Mouse (Mus musculus) right cerebral cortex, adult 2 months (tissue): ENCODE results near the gene Ahsg.

Experiments used
- DNase-seq, 2 experiments: peaks; one replicate each; pipeline ENCODE4 v3.0.0; 2021 to 2022; ENCODE audit warnings: low spot score in 2 of 2

Gene Ahsg

GRCm38 (mm10) chr16:22890683-22891510, at the start of gene Ahsg:
TSS of gene Ahsg (plus strand) at chr16:22891277.
- DNase-seq, result no peak

DNA sequence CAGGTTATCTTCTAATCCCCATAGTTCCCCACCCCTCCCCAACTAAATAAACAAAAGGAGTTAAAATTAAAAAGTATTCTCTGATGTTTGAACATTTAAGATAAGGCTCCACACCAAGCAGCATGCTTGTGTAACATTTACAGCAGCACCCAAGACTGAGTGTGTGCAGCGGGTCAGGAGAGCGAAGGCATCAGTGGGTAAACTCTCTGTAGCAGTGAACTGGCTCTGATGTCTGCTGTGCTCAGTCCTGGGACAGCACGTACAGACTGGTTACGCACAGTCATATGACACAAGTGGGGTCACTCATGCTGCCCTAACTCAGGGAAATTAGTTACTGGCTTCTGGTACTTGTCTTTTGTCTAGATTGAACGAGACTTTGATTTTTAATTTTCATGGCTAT, 48.2 kb upstream of the Ahsg start:
- no peak for DNase-seq

GRCm38 (mm10) chr16:22844061-22844801, 46.8 kb upstream of the Ahsg start:
- peak; percentile 78 to 81 for DNase-seq

- DNase-seq, result no peak
Observed at GRCm38 (mm10) chr16:22844834-22845233, 46.2 kb upstream of the Ahsg start.

- no peak for DNase-seq
Observed at GRCm38 (mm10) chr16:22845481-22845880, 45.6 kb upstream of the Ahsg start.

DNA sequence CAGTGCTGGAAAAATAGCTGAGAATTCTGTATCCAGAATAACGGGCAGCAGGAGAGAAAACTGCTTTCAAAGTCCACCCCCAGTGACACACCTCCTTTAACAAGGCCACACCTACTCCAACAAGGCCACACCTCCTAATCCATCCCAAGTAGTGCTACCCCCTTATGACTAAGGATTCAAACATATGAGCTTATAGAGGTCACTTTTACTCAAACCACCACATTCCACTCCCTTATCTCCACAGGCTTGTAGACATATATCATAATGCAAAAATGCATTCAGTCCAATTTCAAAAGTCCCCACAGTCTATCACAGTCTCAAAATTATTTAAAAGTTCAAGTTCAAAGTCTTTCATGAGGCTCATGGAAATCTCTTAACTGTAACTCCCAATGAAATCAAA, 43.4 kb upstream of the Ahsg start:
- DNase-seq, result no peak

DNA sequence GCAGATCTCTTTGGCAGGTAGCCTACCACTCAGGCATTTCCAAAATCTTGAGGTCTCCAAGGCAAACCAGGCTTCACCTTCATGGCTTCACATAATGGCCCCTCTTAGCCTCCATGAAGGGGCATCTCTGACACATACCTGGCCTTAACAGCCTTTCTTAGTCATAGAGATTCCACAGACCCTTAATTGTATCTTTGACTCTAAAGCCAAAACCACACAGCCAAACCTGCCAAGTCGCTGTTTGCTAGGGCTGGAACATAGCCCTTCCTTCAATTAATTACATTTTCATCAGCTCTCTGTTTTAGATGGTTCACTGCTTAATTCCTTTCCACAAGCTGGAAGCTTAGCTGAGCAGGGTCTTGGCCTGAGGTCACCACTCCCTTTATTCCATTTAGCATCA, 42.7 kb upstream of the Ahsg start:
- no peak for DNase-seq

GRCm38 (mm10) chr16:22852709-22853108, 38.4 kb upstream of the Ahsg start:
- no peak for DNase-seq

GRCm38 (mm10) chr16:22856773-22857172, 34.3 kb upstream of the Ahsg start:
- no peak for DNase-seq

- peak; percentile 99 for DNase-seq
Observed at GRCm38 (mm10) chr16:22857431-22858113, 33.5 kb upstream of the Ahsg start, which contains the start of the genes Tbccd1 and Dnajb11. TSS of gene Tbccd1 (minus strand) at chr16:22857669. TSS of gene Dnajb11 (plus strand) at chr16:22857845.

- no peak for DNase-seq
Observed at GRCm38 (mm10) chr16:22872397-22872796, 18.7 kb upstream of the Ahsg start.

- no peak for DNase-seq
Observed at GRCm38 (mm10) chr16:22873369-22873768, 17.7 kb upstream of the Ahsg start.

GRCm38 (mm10) chr16:22876218-22877043, 14.6 kb upstream of the Ahsg start:
- peak; percentile 41 to 60 for DNase-seq

GRCm38 (mm10) chr16:22877660-22878390, 13.3 kb upstream of the Ahsg start:
- DNase-seq, result no peak

DNA sequence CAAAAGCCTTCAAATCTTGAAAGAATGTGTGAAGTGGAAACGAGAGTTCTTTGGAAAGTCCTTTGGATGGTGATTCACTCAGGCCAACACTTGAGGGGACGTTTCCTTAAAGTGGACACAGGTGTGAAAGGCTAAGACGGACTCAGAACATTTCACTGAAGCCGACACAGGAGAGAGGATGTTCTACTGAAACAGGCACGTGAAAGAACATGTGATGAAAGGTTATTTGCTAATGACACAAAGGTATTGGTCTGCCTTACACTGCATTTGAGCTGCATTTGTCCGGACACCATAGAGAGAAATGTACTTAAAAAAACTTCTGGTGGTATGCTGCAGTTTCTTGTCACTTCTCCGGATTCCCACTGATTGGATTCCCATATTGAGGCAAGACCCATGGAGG, 12.4 kb upstream of the Ahsg start:
- DNase-seq, result no peak

- DNase-seq, result no peak
Observed at GRCm38 (mm10) chr16:22879945-22880595, 11.0 kb upstream of the Ahsg start.

DNA sequence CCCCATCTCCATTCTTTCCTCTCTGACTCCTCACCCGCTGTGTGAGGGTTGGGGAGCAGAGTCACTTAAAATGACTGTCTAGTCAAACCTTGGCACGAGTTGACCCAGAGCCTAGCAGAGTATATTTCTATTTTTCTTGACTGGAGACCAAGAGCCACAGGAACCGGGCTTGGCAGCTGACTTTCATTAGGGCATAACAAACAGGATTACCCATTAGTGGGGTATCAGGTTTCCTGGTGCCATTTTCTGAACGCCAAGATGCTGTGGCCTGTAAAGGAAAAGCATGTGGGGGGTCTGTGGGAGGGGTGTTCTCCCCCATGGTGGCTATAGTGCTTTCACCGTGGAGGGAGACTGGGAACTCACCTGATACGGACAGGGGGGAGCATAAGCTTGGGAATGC, 10.2 kb upstream of the Ahsg start:
- DNase-seq, result no peak

DNA sequence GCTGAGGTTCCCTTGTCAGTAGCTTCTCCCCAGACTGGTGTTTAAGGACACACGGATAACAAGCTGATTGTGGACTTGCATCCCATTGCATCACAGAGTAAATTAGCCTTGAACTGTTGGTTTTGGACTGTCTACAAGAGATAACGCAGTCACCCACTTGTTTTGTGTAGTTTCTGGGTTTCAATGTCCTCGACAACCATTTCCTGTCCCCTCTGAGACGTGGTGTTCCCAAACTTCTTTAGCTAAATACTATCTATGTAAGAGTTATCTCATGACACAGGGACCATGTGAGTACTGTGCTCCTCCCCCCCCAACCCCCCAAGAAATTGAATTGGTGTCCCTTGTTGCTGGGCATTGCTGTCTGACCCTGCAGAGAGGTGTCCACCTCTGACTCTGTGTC, 9.6 kb upstream of the Ahsg start:
- no peak for DNase-seq

DNA sequence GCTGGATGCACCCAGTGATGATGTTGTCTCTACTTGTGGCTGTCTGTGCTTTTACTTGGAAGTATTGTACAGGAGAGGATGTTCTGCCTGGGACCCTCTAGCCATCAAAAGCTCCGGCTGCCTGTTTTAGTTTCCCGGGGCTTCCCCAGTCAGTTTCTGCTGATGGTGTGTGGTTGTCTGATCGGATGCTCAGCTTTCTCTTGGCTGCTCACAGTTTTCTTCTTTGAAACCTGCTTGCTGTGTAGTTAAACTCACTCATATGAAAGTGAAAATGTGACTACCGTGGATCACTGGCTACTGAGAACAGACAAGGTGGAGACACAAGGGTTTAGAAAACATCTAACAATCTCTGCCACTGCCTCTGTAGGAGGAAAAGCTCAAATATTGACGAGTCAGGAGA, 7.6 kb upstream of the Ahsg start:
- DNase-seq, result no peak

GRCm38 (mm10) chr16:22885356-22885755, 5.7 kb upstream of the Ahsg start:
- DNase-seq, result no peak
